Mouse (Mus musculus) neural tube, embryonic 13.5 days (tissue): ENCODE measurements at regions not wholly inside any gene's neighbourhood (a gene's known extent, or its start where the extent isn't known, plus 50 kb on each side); places are given as distances from the start of the nearest gene placed in this dataset.

Experiments used
- ATAC-seq: fragments of 200-750 bp; cut with Nextera tagmentation; 2 replicates; pipeline ENCODE4 v1.8.0; 2017; ENCODE audit warnings: low read depth, mild to moderate bottlenecking, moderate TSS enrichment, moderate library complexity
- H3K27ac ChIP-seq: fragments of 300-500 bp; sonication (generic); replicated peaks from 2 replicates; pipeline ENCODE4 v1.5.1; 2015; ENCODE audit warnings: moderate library complexity, mild to moderate bottlenecking, inconsistent platforms
- H3K27me3 ChIP-seq: fragments of 300-500 bp; sonication (generic); 2 replicates; pipeline ENCODE4 v1.6.1; 2015; ENCODE audit warnings: mild to moderate bottlenecking, inconsistent platforms
- H3K36me3 ChIP-seq: fragments of 300-500 bp; sonication (generic); 2 replicates; pipeline ENCODE4 v1.6.1; 2015; ENCODE audit warnings: mild to moderate bottlenecking, inconsistent platforms
- H3K4me1 ChIP-seq: fragments of 300-500 bp; sonication (generic); replicated peaks from 2 replicates; pipeline ENCODE4 v1.6.1; 2015; ENCODE audit warnings: inconsistent platforms
- H3K4me2 ChIP-seq: fragments of 300-500 bp; sonication (generic); 2 replicates; pipeline ENCODE4 v1.6.1; 2015; ENCODE audit warnings: inconsistent platforms, mild to moderate bottlenecking, moderate library complexity
- H3K4me3 ChIP-seq: fragments of 300-500 bp; sonication (generic); 2 replicates; pipeline ENCODE4 v1.5.1; 2015; ENCODE audit warnings: mild to moderate bottlenecking, inconsistent platforms
- H3K9ac ChIP-seq: fragments of 300-500 bp; sonication (generic); 2 replicates; pipeline ENCODE4 v1.6.1; 2015; ENCODE audit warnings: moderate library complexity, mild to moderate bottlenecking, inconsistent platforms
- H3K9me3 ChIP-seq: fragments of 300-500 bp; sonication (generic); 2 replicates; pipeline ENCODE4 v1.6.1; 2016; ENCODE audit warnings: inconsistent platforms
- WGBS: fragments of 180-500 bp; shearing (Covaris S2); methylation state at CpG from one replicate; pipeline ENCODE4 v1.1.7; 2015; 5-methylcytosine and 5-hydroxymethylcytosine counted together

- ATAC-seq = no peak
- Histone ChIP-seq H3K27me3 (no peaks in the 10 kb centered on the region), H3K4me1 (no peaks in the 10 kb centered on the region), H3K27ac (no peak overlapping the region), H3K4me3 (no peak overlapping the region), H3K9ac (no peak overlapping the region), H3K9me3 (no peaks in the 10 kb centered on the region), H3K4me2 (no peak overlapping the region), H3K36me3 (no peaks in the 10 kb centered on the region)
- WGBS = 81% methylated on average over 4 of the region's 4 CpGs
These were observed 558.9 kb downstream of the Bcl11a start for GRCm38 (mm10) chr11:24636716-24637115.

GRCm38 (mm10) chr11:24643439-24644109 is 565.7 kb downstream of the Bcl11a start:
- H3K36me3 ChIP-seq = no peaks in the 10 kb centered on the region
- WGBS = 40% methylated on average over 11 of the region's 11 CpGs
- no peak overlapping the region for H3K9ac ChIP-seq
- no peaks in the 10 kb centered on the region for H3K27me3 ChIP-seq
- no peak overlapping the region for H3K4me3 ChIP-seq
- no peak overlapping the region for H3K27ac ChIP-seq
- no peak for ATAC-seq
- no peak overlapping the region for H3K4me2 ChIP-seq
- no peaks in the 10 kb centered on the region for H3K9me3 ChIP-seq
- no peaks in the 10 kb centered on the region; the same call in 1 of the 2 replicates for H3K4me1 ChIP-seq

GRCm38 (mm10) chr11:24652852-24653251 is 575.0 kb downstream of the Bcl11a start:
- Histone ChIP-seq H3K27ac (no peak overlapping the region), H3K4me2 (no peak overlapping the region), H3K9ac (no peak overlapping the region), H3K9me3 (no peaks in the 10 kb centered on the region), H3K36me3 (no peaks in the 10 kb centered on the region), H3K27me3 (no peaks in the 10 kb centered on the region), H3K4me1 (no peaks in the 10 kb centered on the region), H3K4me3 (no peak overlapping the region)
- no peak for ATAC-seq
- WGBS = 82% methylated on average over 3 of the region's 3 CpGs

- Histone ChIP-seq H3K27me3 (no peaks in the 10 kb centered on the region), H3K4me1 (no peaks in the 10 kb centered on the region), H3K4me2 (no peak overlapping the region), H3K36me3 (no peaks in the 10 kb centered on the region), H3K4me3 (no peak overlapping the region), H3K9ac (no peak overlapping the region), H3K27ac (no peak overlapping the region), H3K9me3 (no peaks in the 10 kb centered on the region)
- 77% methylated on average over 4 of the region's 4 CpGs for WGBS
- no peak for ATAC-seq
These were observed 586.2 kb downstream of the Bcl11a start for GRCm38 (mm10) chr11:24664082-24664481.

- Histone ChIP-seq H3K4me2 (no peak overlapping the region), H3K4me3 (no peak overlapping the region), H3K27ac (no peak overlapping the region), H3K36me3 (no peaks in the 10 kb centered on the region), H3K9ac (no peak overlapping the region), H3K9me3 (no peaks in the 10 kb centered on the region), H3K4me1 (no peaks in the 10 kb centered on the region), H3K27me3 (no peaks in the 10 kb centered on the region)
- no peak for ATAC-seq
- 89% methylated on average over 2 of the region's 2 CpGs for WGBS
These were observed 587.5 kb downstream of the Bcl11a start for GRCm38 (mm10) chr11:24665310-24665709.

GRCm38 (mm10) chr11:24671662-24672061 is 593.8 kb downstream of the Bcl11a start:
- Histone ChIP-seq H3K27me3 (no peaks in the 10 kb centered on the region), H3K4me3 (no peak overlapping the region), H3K27ac (no peak overlapping the region), H3K4me2 (no peak overlapping the region), H3K9me3 (no peaks in the 10 kb centered on the region), H3K36me3 (no peaks in the 10 kb centered on the region), H3K9ac (no peak overlapping the region), H3K4me1 (peaks cover 8% of the 10 kb centered on the region; the same call in 1 of the 2 replicates)
- 94% methylated on average over 4 of the region's 4 CpGs for WGBS
- no peak for ATAC-seq

GRCm38 (mm10) chr11:24673248-24674207 is 595.7 kb downstream of the Bcl11a start:
- no peak overlapping the region for H3K27ac ChIP-seq
- no peaks in the 10 kb centered on the region for H3K9me3 ChIP-seq
- H3K27me3 ChIP-seq = no peaks in the 10 kb centered on the region
- no peaks in the 10 kb centered on the region for H3K36me3 ChIP-seq
- no peak overlapping the region for H3K4me3 ChIP-seq
- H3K4me1 ChIP-seq = peaks cover 10% of the 10 kb centered on the region; the same call in 1 of the 2 replicates
- no peak overlapping the region for H3K4me2 ChIP-seq
- H3K9ac ChIP-seq = no peak overlapping the region
- WGBS = 51% methylated on average over 7 of the region's 7 CpGs
- ATAC-seq = no peak

- Histone ChIP-seq H3K36me3 (no peaks in the 10 kb centered on the region), H3K4me3 (no peak overlapping the region), H3K4me2 (no peak overlapping the region), H3K27ac (no peak overlapping the region), H3K27me3 (no peaks in the 10 kb centered on the region), H3K4me1 (peaks cover 10% of the 10 kb centered on the region; the same call in 1 of the 2 replicates), H3K9me3 (no peaks in the 10 kb centered on the region), H3K9ac (no peak overlapping the region)
- no peak for ATAC-seq
- 46% methylated on average over 4 of the region's 4 CpGs for WGBS
These were observed 596.3 kb downstream of the Bcl11a start for GRCm38 (mm10) chr11:24674208-24674571.

- WGBS = 84% methylated on average over 4 of the region's 4 CpGs
- Histone ChIP-seq H3K9ac (no peak overlapping the region), H3K27ac (no peak overlapping the region), H3K9me3 (no peaks in the 10 kb centered on the region), H3K27me3 (no peaks in the 10 kb centered on the region), H3K4me1 (peaks cover 10% of the 10 kb centered on the region; the same call in 1 of the 2 replicates), H3K36me3 (no peaks in the 10 kb centered on the region), H3K4me3 (no peak overlapping the region), H3K4me2 (no peak overlapping the region)
- no peak for ATAC-seq
These were observed 599.2 kb downstream of the Bcl11a start for GRCm38 (mm10) chr11:24677016-24677415.

- Histone ChIP-seq H3K9me3 (no peaks in the 10 kb centered on the region), H3K4me3 (no peak overlapping the region), H3K4me1 (peaks cover 6% of the 10 kb centered on the region; the same call in 1 of the 2 replicates), H3K9ac (no peak overlapping the region), H3K4me2 (no peak overlapping the region), H3K36me3 (no peaks in the 10 kb centered on the region), H3K27ac (no peak overlapping the region), H3K27me3 (no peaks in the 10 kb centered on the region)
- WGBS = 89% methylated on average over 5 of the region's 5 CpGs
- no peak for ATAC-seq
These were observed 601.7 kb downstream of the Bcl11a start for GRCm38 (mm10) chr11:24679581-24679980.

- WGBS = 29% methylated on average over 4 of the region's 4 CpGs
- no peaks in the 10 kb centered on the region for H3K36me3 ChIP-seq
- H3K9ac ChIP-seq = no peak overlapping the region
- no peaks in the 10 kb centered on the region for H3K9me3 ChIP-seq
- no peak for ATAC-seq
- no peaks in the 10 kb centered on the region for H3K27me3 ChIP-seq
- no peak overlapping the region for H3K4me2 ChIP-seq
- H3K27ac ChIP-seq = no peak overlapping the region
- peaks cover 14% of the 10 kb centered on the region for H3K4me1 ChIP-seq
- no peak overlapping the region for H3K4me3 ChIP-seq
These were observed 604.6 kb downstream of the Bcl11a start for GRCm38 (mm10) chr11:24682423-24682822.
